Mouse (Mus musculus) C2C12 (cell line): ENCODE measurements around the gene Nsun2.

ENCODE experiments used
- CEBPB ChIP-seq: IDR thresholded peaks from one replicate; pipeline ENCODE4 v1.6.1; 2011; ENCODE audit warnings: low read depth, mild to moderate bottlenecking, control low read depth, moderate library complexity
- CTCF ChIP-seq: IDR thresholded peaks from one replicate; pipeline ENCODE4 v1.5.1; 2011; ENCODE audit not compliant: control insufficient read depth, insufficient read depth, insufficient read length
- MAX ChIP-seq: IDR thresholded peaks from one replicate; pipeline ENCODE4 v1.6.1; 2011; ENCODE audit warnings: mild to moderate bottlenecking, control low read depth
- MYOD1 ChIP-seq: IDR thresholded peaks from one replicate; pipeline ENCODE4 v1.6.1; 2011; ENCODE audit warnings: low read depth; ENCODE audit not compliant: control insufficient read depth, insufficient read length
- MYOG ChIP-seq: IDR thresholded peaks from one replicate; pipeline ENCODE4 v1.6.1; 2011; ENCODE audit not compliant: control insufficient read depth, insufficient read length; ENCODE audit errors: extremely low read depth
- USF1 ChIP-seq: IDR thresholded peaks from one replicate; pipeline ENCODE4 v1.6.1; 2011; ENCODE audit warnings: low read depth, mild to moderate bottlenecking, control low read depth, moderate library complexity

- TF ChIP-seq CTCF (no peak), MYOG (no peak), MAX (no peak), USF1 (no peak), MYOD1 (no peak), CEBPB (no peak)
These were observed 11.3 kb upstream of the Nsun2 start for GRCm38 (mm10) chr13:69522161-69522791.
